Mouse (Mus musculus) liver, postnatal 0 days (tissue): ENCODE data around the gene Wdr77. TPM values are rescaled to one million over a fixed set of nuclear protein-coding genes. Genes with fewer than 3 reads are reported as not detected.
A peak's percentile ranks its signal among the peaks of the same experiment; 100 is the strongest.

ENCODE experiments used
- ATAC-seq: fragments of 200-750 bp; cut with Nextera tagmentation; 2 replicates; pipeline ENCODE4 v1.8.0; 2017; ENCODE audit warnings: mild to moderate bottlenecking, moderate library complexity
- DNase-seq: peaks from one replicate; pipeline ENCODE4 v3.0.0-alpha.2; 2016
- H3K27ac ChIP-seq: fragments of 300-500 bp; sonication (generic); 2 replicates; pipeline ENCODE4 v1.5.1; 2014; ENCODE audit warnings: antibody characterized with exemption, moderate library complexity, mild to moderate bottlenecking, low read depth
- H3K27me3 ChIP-seq: fragments of 300-500 bp; sonication (generic); 2 replicates; pipeline ENCODE4 v1.6.1; 2014; ENCODE audit warnings: low read length, control low read depth, mixed read lengths; ENCODE audit not compliant: insufficient read depth
- H3K36me3 ChIP-seq: fragments of 300-500 bp; sonication (generic); replicated peaks from 2 replicates; pipeline ENCODE4 v1.6.1; 2014; ENCODE audit warnings: mild to moderate bottlenecking, control low read depth, low read length, moderate library complexity, mixed read lengths; ENCODE audit not compliant: insufficient read depth
- H3K4me1 ChIP-seq: fragments of 300-500 bp; sonication (generic); 2 replicates; pipeline ENCODE4 v1.6.1; 2014; ENCODE audit warnings: antibody characterized with exemption, mild to moderate bottlenecking, control low read depth; ENCODE audit not compliant: insufficient read depth
- H3K4me2 ChIP-seq: fragments of 300-500 bp; sonication (generic); 2 replicates; pipeline ENCODE4 v1.6.1; 2014; ENCODE audit warnings: low read depth, mild to moderate bottlenecking, low read length, moderate library complexity, mixed read lengths
- H3K4me3 ChIP-seq: fragments of 300-500 bp; sonication (generic); 2 replicates; pipeline ENCODE4 v1.5.1; 2014; ENCODE audit warnings: low read depth, low read length
- H3K9ac ChIP-seq: fragments of 300-500 bp; sonication (generic); replicated peaks from 2 replicates; pipeline ENCODE4 v1.6.1; 2014; ENCODE audit warnings: mild to moderate bottlenecking, moderate library complexity
- H3K9me3 ChIP-seq: fragments of 300-500 bp; sonication (generic); 2 replicates; pipeline ENCODE4 v1.6.1; 2016; ENCODE audit warnings: mild to moderate bottlenecking, control low read depth, low read length, mixed read lengths
- CTCF ChIP-seq: sonication (generic); IDR thresholded peaks from 2 replicates; pipeline ENCODE4 v1.5.1; 2016; ENCODE audit warnings: antibody characterized with exemption, low read depth
- EP300 ChIP-seq: IDR thresholded peaks from 2 replicates; pipeline ENCODE4 v1.6.1; 2016; ENCODE audit warnings: antibody characterized with exemption, low read depth, mild to moderate bottlenecking
- WGBS: fragments of 180-500 bp; shearing (Covaris S2); extraction: QIAGEN DNeasy Blood & Tissue Kit; methylation state at CpG from one replicate; pipeline ENCODE4 v1.1.7; 2014; ENCODE audit not compliant: insufficient replicate concordance; 5-methylcytosine and 5-hydroxymethylcytosine counted together
- polyA plus RNA-seq: library from polyadenylated mRNA; unstranded; fragments of >200 nt; fragmentation: Nextera tagmentation; extraction: Ambion mirVana; gene quantifications from 2 replicates; pipeline ENCODE4 v1.2.1, GENCODE M21; 2015

Wdr77 gene
- polyA plus RNA-seq, 1 experiment from 2014 or later: 32.4 TPM

DNA sequence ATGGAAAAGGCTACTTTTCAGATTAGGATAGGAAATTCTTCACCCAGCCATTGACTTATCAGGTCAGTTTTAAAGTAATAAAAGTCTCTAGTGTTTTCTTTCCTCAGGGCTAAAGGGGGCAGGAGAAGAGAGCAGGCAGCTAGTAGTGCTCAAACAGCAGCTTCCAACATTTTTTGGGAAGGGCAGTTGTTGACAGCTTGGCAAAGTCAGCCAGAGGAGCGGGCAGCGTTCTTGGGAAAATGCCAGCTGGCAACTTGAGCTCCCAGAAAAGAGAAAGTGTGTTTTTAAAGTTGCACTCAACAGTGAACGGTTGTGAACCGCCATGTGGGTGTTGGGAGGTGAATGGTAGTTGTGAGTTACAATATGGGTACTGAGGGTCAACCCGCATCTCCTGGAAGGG is 24.1 kb upstream of the Wdr77 start:
- TF ChIP-seq CTCF (no peak), EP300 (no peak)
- Histone ChIP-seq H3K4me2 (no peak overlapping the region), H3K27ac (no peak overlapping the region), H3K4me3 (no peak overlapping the region), H3K36me3 (peaks cover 6% of the 10 kb centered on the region; the same call in 1 of the 2 replicates), H3K9me3 (no peaks in the 10 kb centered on the region), H3K9ac (no peak overlapping the region), H3K27me3 (no peaks in the 10 kb centered on the region), H3K4me1 (no peaks in the 10 kb centered on the region)
- ATAC-seq: no peak
- DNase-seq: no peak
- WGBS: 85% methylated on average over 5 of the region's 5 CpGs

DNA sequence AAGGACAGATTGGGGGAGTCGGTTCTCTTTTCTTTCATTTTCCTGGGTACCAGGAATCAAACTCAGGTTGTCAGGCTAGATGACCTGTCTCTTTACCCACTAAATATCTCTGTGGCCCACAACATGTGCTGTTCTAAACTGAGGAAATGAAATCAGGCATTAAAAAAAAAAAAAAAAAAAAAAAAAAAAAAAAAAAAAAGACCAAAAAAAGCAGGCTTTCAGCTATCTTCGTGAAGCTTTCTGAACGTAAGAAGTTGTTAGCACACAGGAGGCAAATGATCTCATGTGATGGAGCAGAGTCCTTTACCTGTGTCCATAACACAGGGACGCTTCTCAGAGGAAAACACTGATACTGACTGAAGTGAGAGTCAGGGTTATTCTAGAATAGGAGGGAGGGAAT is 23.1 kb upstream of the Wdr77 start:
- no peak for ATAC-seq
- TF ChIP-seq EP300 (no peak), CTCF (no peak)
- no peak overlapping the region for H3K4me3 ChIP-seq

DNA sequence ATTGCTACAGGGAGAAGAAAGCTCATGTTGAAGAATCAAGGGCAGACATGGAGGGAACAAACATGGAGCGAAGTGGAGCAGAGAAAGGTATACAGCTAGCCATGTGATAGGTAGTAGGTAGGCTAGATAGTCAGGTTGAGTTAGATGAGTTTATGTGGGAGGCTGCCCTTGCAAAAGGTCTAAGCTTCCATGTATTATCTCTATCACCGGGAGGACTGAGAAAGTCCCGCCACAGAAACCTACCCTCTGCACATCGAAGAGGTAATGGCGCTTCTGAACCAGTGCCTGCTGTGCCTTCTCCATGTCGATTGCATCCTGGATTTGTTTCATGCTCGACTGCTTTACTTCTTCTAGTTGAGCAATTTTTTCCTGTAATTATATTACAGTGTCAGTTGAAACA is 7.8 kb upstream of the Wdr77 start:
- ATAC-seq: no peak
- Histone ChIP-seq H3K4me3 (no peak overlapping the region), H3K36me3 (peaks cover 79% of the 10 kb centered on the region), H3K4me2 (no peak overlapping the region), H3K9ac (no peak overlapping the region), H3K27me3 (no peaks in the 10 kb centered on the region), H3K9me3 (no peaks in the 10 kb centered on the region), H3K4me1 (peaks cover 2% of the 10 kb centered on the region; the same call in 1 of the 2 replicates), H3K27ac (no peak overlapping the region)
- TF ChIP-seq EP300 (no peak), CTCF (no peak)
- DNase-seq: no peak
- WGBS: 94% methylated on average over 7 of the region's 7 CpGs

More for the DNA sequence above, 23.1 kb upstream of the Wdr77 start:
- Histone ChIP-seq H3K4me1 (no peaks in the 10 kb centered on the region), H3K9me3 (no peaks in the 10 kb centered on the region), H3K27ac (no peak overlapping the region), H3K36me3 (peaks cover 13% of the 10 kb centered on the region), H3K27me3 (no peaks in the 10 kb centered on the region), H3K4me2 (no peak overlapping the region), H3K9ac (no peak overlapping the region)
- WGBS: 73% methylated on average over 4 of the region's 4 CpGs
- no peak for DNase-seq

DNA sequence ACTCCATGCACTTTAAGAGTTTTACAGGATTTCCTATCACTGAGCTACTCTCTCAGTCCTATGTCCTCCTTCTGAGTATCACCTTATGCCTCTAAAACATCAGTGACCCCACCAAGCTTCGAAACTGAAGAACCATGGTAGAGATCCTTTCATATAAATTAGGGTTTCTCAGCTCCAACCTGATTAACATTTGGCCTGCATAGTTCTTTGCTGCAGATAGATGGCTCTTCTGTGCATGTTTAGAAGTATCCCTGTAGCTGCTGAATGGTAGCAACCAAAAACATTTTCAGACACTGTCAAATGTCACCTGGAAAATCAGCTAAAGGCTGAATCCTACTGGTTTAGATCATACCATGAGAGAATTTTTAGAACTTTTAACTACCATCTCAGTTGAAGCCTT is 1.9 kb upstream of the Wdr77 start:
- ATAC-seq (no peak), DNase-seq (no peak)
- Histone ChIP-seq H3K9me3 (no peaks in the 10 kb centered on the region), H3K27me3 (no peaks in the 10 kb centered on the region), H3K4me3 (peak overlapping the region; percentile 79; the same call in 1 of the 2 replicates), H3K4me2 (peak overlapping the region; percentile 99), H3K27ac (no peak overlapping the region), H3K9ac (peak overlapping the region; percentile 94), H3K36me3 (peaks cover 45% of the 10 kb centered on the region), H3K4me1 (peaks cover 22% of the 10 kb centered on the region)
- TF ChIP-seq CTCF: no peak; the same call in none of the 2 replicates
- TF ChIP-seq EP300: no peak
- WGBS: 86% methylated on average over 1 of the region's 1 CpGs

DNA sequence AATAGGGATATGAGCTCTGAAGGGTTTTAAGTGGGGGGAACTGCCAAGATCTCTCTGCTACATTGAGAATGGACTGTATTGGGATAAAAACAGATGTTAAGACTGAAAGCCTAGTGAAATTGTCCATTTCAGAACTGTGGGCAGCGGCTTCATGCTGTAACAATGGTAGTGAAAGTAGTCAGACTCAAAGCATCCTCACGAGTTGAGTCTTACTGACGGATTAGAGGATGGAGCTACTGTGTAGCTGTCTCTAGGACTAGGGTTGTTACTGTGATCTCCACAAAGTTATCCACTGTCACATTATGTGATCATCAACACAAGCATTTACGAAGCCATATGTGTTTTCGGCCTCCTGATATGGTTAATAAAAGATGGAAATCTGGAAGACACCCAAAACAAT is 965 bp upstream of the Wdr77 start:
- TF ChIP-seq CTCF: no peak
- no peak for TF ChIP-seq EP300
- H3K4me2 ChIP-seq: peak overlapping the region; percentile 99
- WGBS: 34% methylated on average over 5 of the region's 5 CpGs
- H3K4me3 ChIP-seq: peak overlapping the region; percentile 79
- ATAC-seq (no peak), DNase-seq (no peak)
- peaks cover 22% of the 10 kb centered on the region for H3K4me1 ChIP-seq
- H3K27ac ChIP-seq: peak overlapping the region; percentile 99
- no peaks in the 10 kb centered on the region for H3K27me3 ChIP-seq
- no peaks in the 10 kb centered on the region for H3K9me3 ChIP-seq
- H3K9ac ChIP-seq: peak overlapping the region; percentile 94
- H3K36me3 ChIP-seq: peaks cover 44% of the 10 kb centered on the region

DNA sequence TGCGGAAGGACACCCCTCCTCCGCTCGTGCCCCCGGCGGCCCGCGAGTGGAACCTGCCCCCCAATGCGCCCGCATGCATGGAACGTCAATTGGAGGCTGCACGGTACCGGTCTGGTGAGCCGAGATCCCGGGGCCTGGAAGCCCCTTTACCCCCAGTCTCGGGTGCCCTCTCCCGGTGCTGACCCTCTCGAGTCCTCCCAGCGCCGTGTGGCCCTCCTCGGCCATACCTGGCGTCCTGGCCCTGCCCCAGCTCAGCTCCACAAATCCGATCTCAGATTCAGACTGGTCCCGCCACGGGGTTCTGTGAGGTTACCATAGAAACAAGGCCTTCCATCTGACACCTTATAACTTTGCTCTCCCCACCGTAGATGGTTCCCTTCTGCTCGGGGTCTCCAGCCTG is 416 bp downstream of the Wdr77 start:
- H3K4me3 ChIP-seq: peak overlapping the region; percentile 79
- peak overlapping the region; percentile 99 for H3K4me2 ChIP-seq
- H3K9me3 ChIP-seq: no peaks in the 10 kb centered on the region
- H3K36me3 ChIP-seq: peaks cover 42% of the 10 kb centered on the region
- H3K4me1 ChIP-seq: peaks cover 22% of the 10 kb centered on the region
- TF ChIP-seq CTCF (0 out of 2 replicates have a peak, but pooled peaks have one; percentile 4), EP300 (no peak)
- peak overlapping the region; percentile 94 for H3K9ac ChIP-seq
- DNase-seq (no peak), ATAC-seq (peak; percentile 42)
- no peaks in the 10 kb centered on the region for H3K27me3 ChIP-seq
- WGBS: 0% methylated on average over 26 of the region's 26 CpGs
- peak overlapping the region; percentile 99 for H3K27ac ChIP-seq

DNA sequence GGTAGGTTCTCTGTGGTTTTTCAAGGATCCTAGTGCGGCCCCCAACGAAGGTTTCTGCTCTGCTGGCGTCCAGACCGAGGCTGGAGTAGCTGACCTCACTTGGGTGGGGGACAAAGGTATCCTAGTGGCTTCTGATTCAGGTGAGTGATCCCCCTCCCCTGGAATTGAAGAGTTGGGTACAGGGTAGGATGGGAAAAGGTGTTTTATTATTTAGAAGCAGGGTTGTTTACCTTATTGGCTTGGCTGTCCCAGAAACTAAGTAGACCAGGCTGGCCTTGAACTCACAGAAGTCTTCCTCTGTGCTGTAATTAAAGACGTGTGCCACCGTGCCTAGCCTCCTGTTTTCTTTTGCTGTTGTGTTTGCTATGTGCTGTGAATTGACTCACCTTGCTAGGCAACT is 830 bp downstream of the Wdr77 start, which contains the start of gene Atp5f1:
Atp5f1 (minus strand) TSS at position 101 of the 400 bp plus-strand sequence.
- Histone ChIP-seq H3K4me2 (peak within 1 kb of the TSS; percentile 99), H3K27me3 (no peaks in the 10 kb centered on the region), H3K4me1 (peaks cover 22% of the 10 kb centered on the region), H3K9me3 (no peaks in the 10 kb centered on the region), H3K27ac (peak within 1 kb of the TSS; percentile 99), H3K36me3 (peaks cover 42% of the 10 kb centered on the region), H3K9ac (peak within 1 kb of the TSS; percentile 94), H3K4me3 (peak within 1 kb of the TSS; percentile 79)
- no peak for DNase-seq
- no peak for ATAC-seq
- WGBS: 6% methylated on average over 6 of the region's 6 CpGs
- TF ChIP-seq EP300 (no peak), CTCF (no peak)
